8 mouse cellular contexts compared by ENCODE assay signal in the genomic region with DNA sequence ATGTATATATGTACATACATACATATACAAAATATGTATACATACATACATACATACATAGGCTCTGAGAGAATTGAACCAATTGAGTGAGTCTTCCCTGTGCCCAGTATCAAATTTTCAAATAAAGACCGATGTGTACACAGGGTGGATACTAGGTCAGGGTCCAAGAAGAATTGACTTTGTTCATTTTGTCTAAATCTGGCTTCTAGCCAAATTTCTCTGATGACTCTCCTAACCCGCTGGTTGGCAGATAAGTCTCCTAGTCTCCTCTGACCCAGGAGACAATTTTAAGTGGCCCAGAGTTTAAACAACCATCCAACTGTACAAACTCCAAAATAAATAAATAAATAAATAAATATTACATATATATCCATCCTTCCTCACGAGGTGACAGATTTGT. TPM values are rescaled to one million over a fixed set of nuclear protein-coding genes. Genes with fewer than 3 reads are reported as not detected.
A peak's percentile ranks its signal among the peaks of the same experiment; 100 is the strongest.
DNase-seq lines count a peak whose midpoint lies in the region; ATAC-seq and TF ChIP-seq lines count a peak whose summit lies in the region.

No protein-coding gene starts in this region.

- no peak for ATAC-seq in midbrain, embryonic 14.5 days (ENCODE audit: low FRiP score, low TSS enrichment)
- no peak for ATAC-seq in limb, embryonic 15.5 days (ENCODE audit: insufficient number of reproducible peaks, low FRiP score, low TSS enrichment, low read depth)
- no peak for ATAC-seq in stomach, postnatal 0 days (ENCODE audit: low FRiP score, low TSS enrichment)

- TF ChIP-seq EP300 in stomach, postnatal 0 days (optimal IDR thresholded peaks at IDR 0.05) = no peak

- DNase-seq in cerebellum, adult 9-10 months = peak; percentile 36
- DNase-seq in cerebellum, adult 11 months = no peak
- DNase-seq in midbrain, embryonic 10.5 days (ENCODE audit: low spot score) = no peak
- no peak for DNase-seq in midbrain, embryonic 14.5 days
- no peak for DNase-seq in stomach, postnatal 0 days (ENCODE audit: low spot score)
- DNase-seq in gastrocnemius, postnatal 25 days = no peak
- DNase-seq in gastrocnemius, postnatal 36 days = no peak

- no peak for TF ChIP-seq CTCF in stomach, postnatal 0 days (IDR thresholded peaks at IDR 0.05; ENCODE audit: low read depth)

- H3K4me2 ChIP-seq in midbrain, embryonic 14.5 days (ENCODE audit: low read length) = no peak overlapping the region; the same call in 1 of the 2 replicates
- peak overlapping the region; percentile 52; the same call in 1 of the 2 replicates for H3K4me2 ChIP-seq in limb, embryonic 15.5 days
- H3K4me2 ChIP-seq in stomach, postnatal 0 days (replicated peaks; ENCODE audit: low read depth) = peak overlapping the region; percentile 59

- peak overlapping the region; percentile 81 for H3K27ac ChIP-seq in midbrain, embryonic 10.5 days (replicated peaks)
- H3K27ac ChIP-seq in midbrain, embryonic 14.5 days (replicated peaks; ENCODE audit: low read depth, low read length) = no peak overlapping the region
- H3K27ac ChIP-seq in limb, embryonic 15.5 days = no peak overlapping the region
- no peak overlapping the region for H3K27ac ChIP-seq in stomach, postnatal 0 days (replicated peaks)

- intact Hi-C loops in gastrocnemius, postnatal 36 days (cut with DNase I) = no loop called here

- H3K27me3 ChIP-seq in midbrain, embryonic 10.5 days (ENCODE audit: low read depth, poor library complexity, severe bottlenecking) = peaks cover 91% of the 10 kb centered on the region
- H3K27me3 ChIP-seq in midbrain, embryonic 14.5 days (ENCODE audit: control insufficient read depth, insufficient read depth, low read length) = peaks cover 32% of the 10 kb centered on the region
- H3K27me3 ChIP-seq in limb, embryonic 15.5 days = peaks cover 29% of the 10 kb centered on the region
- H3K27me3 ChIP-seq in stomach, postnatal 0 days (ENCODE audit: control insufficient read depth, insufficient read depth, low read length) = no peaks in the 10 kb centered on the region

- WGBS in midbrain, embryonic 10.5 days = 64% methylated on average over 3 of the region's 3 CpGs
- WGBS in midbrain, embryonic 14.5 days = 41% methylated on average over 3 of the region's 3 CpGs
- WGBS in limb, embryonic 15.5 days = 68% methylated on average over 3 of the region's 3 CpGs
- WGBS in stomach, postnatal 0 days = 31% methylated on average over 3 of the region's 3 CpGs

- H3K9ac ChIP-seq in midbrain, embryonic 14.5 days (replicated peaks; ENCODE audit: low read length) = no peak overlapping the region
- H3K9ac ChIP-seq in limb, embryonic 15.5 days = no peak overlapping the region
- H3K9ac ChIP-seq in stomach, postnatal 0 days (ENCODE audit: low read length) = peak overlapping the region; percentile 43; the same call in 1 of the 2 replicates

- no peaks in the 10 kb centered on the region for H3K9me3 ChIP-seq in midbrain, embryonic 10.5 days (replicated peaks)
- H3K9me3 ChIP-seq in midbrain, embryonic 14.5 days (ENCODE audit: control insufficient read depth, low read length) = no peaks in the 10 kb centered on the region
- no peaks in the 10 kb centered on the region for H3K9me3 ChIP-seq in limb, embryonic 15.5 days
- H3K9me3 ChIP-seq in stomach, postnatal 0 days (ENCODE audit: control insufficient read depth, low read length) = no peaks in the 10 kb centered on the region

- peak overlapping the region; percentile 56 for H3K4me3 ChIP-seq in midbrain, embryonic 10.5 days
- H3K4me3 ChIP-seq in midbrain, embryonic 14.5 days (replicated peaks; ENCODE audit: low read depth, low read length) = no peak overlapping the region
- H3K4me3 ChIP-seq in limb, embryonic 15.5 days = peak overlapping the region; percentile 31; the same call in 1 of the 2 replicates
- H3K4me3 ChIP-seq in stomach, postnatal 0 days (ENCODE audit: low read depth, low read length) = peak overlapping the region; percentile 32; the same call in 1 of the 2 replicates

- H3K4me1 ChIP-seq in midbrain, embryonic 10.5 days = peaks cover 76% of the 10 kb centered on the region
- peaks cover 23% of the 10 kb centered on the region for H3K4me1 ChIP-seq in midbrain, embryonic 14.5 days (ENCODE audit: control insufficient read depth, insufficient read depth, low read length)
- peaks cover 54% of the 10 kb centered on the region for H3K4me1 ChIP-seq in limb, embryonic 15.5 days
- H3K4me1 ChIP-seq in stomach, postnatal 0 days (replicated peaks; ENCODE audit: control insufficient read depth, insufficient read depth) = peaks cover 13% of the 10 kb centered on the region

- H3K36me3 ChIP-seq in midbrain, embryonic 10.5 days = no peaks in the 10 kb centered on the region
- H3K36me3 ChIP-seq in midbrain, embryonic 14.5 days (ENCODE audit: control insufficient read depth, insufficient read depth, low read length) = no peaks in the 10 kb centered on the region
- H3K36me3 ChIP-seq in limb, embryonic 15.5 days = no peaks in the 10 kb centered on the region
- H3K36me3 ChIP-seq in stomach, postnatal 0 days (ENCODE audit: control insufficient read depth, insufficient read depth, low read length) = no peaks in the 10 kb centered on the region

RNA-seq across cellular contexts. Expression of a gene that starts 0.5 kb away (rescaled TPM):
- polyA plus RNA-seq in midbrain, embryonic 10.5 days (2016; fragmentation: Nextera tagmentation; extraction: Ambion mirVana) = 62.9 and 70.6 TPM in 2 replicates
- polyA plus RNA-seq in midbrain, embryonic 14.5 days (2014; fragmentation: Nextera tagmentation; extraction: Ambion mirVana) = 21.2 and 33.2 TPM in 2 replicates
- 120 and 140 TPM in 2 replicates for polyA plus RNA-seq in limb, embryonic 15.5 days (2015; fragmentation: Nextera tagmentation; extraction: Ambion mirVana)
- 49.4 and 55.3 TPM in 2 replicates for polyA plus RNA-seq in stomach, postnatal 0 days (2015; fragmentation: Nextera tagmentation; extraction: Ambion mirVana)
- total RNA-seq in gastrocnemius, postnatal 25 days (2021) = 10 to 100 TPM; 41.4 to 42.2 TPM
- 10 to 100 TPM; 30.3 to 35.8 TPM for total RNA-seq in gastrocnemius, postnatal 36 days (2021)

RNA-seq across cellular contexts. Expression of a gene that starts 3.0 kb away (rescaled TPM):
- 0.21 and 0.39 TPM in 2 replicates for polyA plus RNA-seq in midbrain, embryonic 10.5 days (2016; fragmentation: Nextera tagmentation; extraction: Ambion mirVana)
- polyA plus RNA-seq in midbrain, embryonic 14.5 days (2014; fragmentation: Nextera tagmentation; extraction: Ambion mirVana) = not detected in 2 replicates
- 22.9 and 39.7 TPM in 2 replicates for polyA plus RNA-seq in limb, embryonic 15.5 days (2015; fragmentation: Nextera tagmentation; extraction: Ambion mirVana)
- 1.2 and 1.5 TPM in 2 replicates for polyA plus RNA-seq in stomach, postnatal 0 days (2015; fragmentation: Nextera tagmentation; extraction: Ambion mirVana)
- total RNA-seq in gastrocnemius, postnatal 25 days (2021) = 1 to 10 TPM in 1 of 2 experiments, under 1 TPM in 1; 0.36 to 1.4 TPM
- 1 to 10 TPM in 1 of 2 experiments, under 1 TPM in 1; 0.33 to 1.2 TPM for total RNA-seq in gastrocnemius, postnatal 36 days (2021)

RNA-seq across cellular contexts. Expression of a gene that starts 25.8 kb away (rescaled TPM):
- 1,780 and 2,044 TPM in 2 replicates for polyA plus RNA-seq in midbrain, embryonic 10.5 days (2016; fragmentation: Nextera tagmentation; extraction: Ambion mirVana)
- 1,248 and 1,388 TPM in 2 replicates for polyA plus RNA-seq in midbrain, embryonic 14.5 days (2014; fragmentation: Nextera tagmentation; extraction: Ambion mirVana)
- 1,467 and 1,497 TPM in 2 replicates for polyA plus RNA-seq in limb, embryonic 15.5 days (2015; fragmentation: Nextera tagmentation; extraction: Ambion mirVana)
- 715 and 750 TPM in 2 replicates for polyA plus RNA-seq in stomach, postnatal 0 days (2015; fragmentation: Nextera tagmentation; extraction: Ambion mirVana)
- total RNA-seq in gastrocnemius, postnatal 25 days (2021) = 100 to 1,000 TPM; 839 to 859 TPM
- total RNA-seq in gastrocnemius, postnatal 36 days (2021) = 100 to 1,000 TPM; 866 to 924 TPM

RNA-seq across cellular contexts. Expression of a gene that starts 35.2 kb away (rescaled TPM):
- 122 and 124 TPM in 2 replicates for polyA plus RNA-seq in midbrain, embryonic 10.5 days (2016; fragmentation: Nextera tagmentation; extraction: Ambion mirVana)
- polyA plus RNA-seq in midbrain, embryonic 14.5 days (2014; fragmentation: Nextera tagmentation; extraction: Ambion mirVana) = 73.0 and 77.1 TPM in 2 replicates
- polyA plus RNA-seq in limb, embryonic 15.5 days (2015; fragmentation: Nextera tagmentation; extraction: Ambion mirVana) = 139 and 142 TPM in 2 replicates
- 72.7 and 76.8 TPM in 2 replicates for polyA plus RNA-seq in stomach, postnatal 0 days (2015; fragmentation: Nextera tagmentation; extraction: Ambion mirVana)
- total RNA-seq in gastrocnemius, postnatal 25 days (2021) = 10 to 100 TPM; 17.5 to 21.5 TPM
- 10 to 100 TPM; 17.3 to 21.4 TPM for total RNA-seq in gastrocnemius, postnatal 36 days (2021)

RNA-seq across cellular contexts. Expression of a gene that starts 43.4 kb away (rescaled TPM):
- polyA plus RNA-seq in midbrain, embryonic 10.5 days (2016; fragmentation: Nextera tagmentation; extraction: Ambion mirVana) = 8.6 and 9.2 TPM in 2 replicates
- polyA plus RNA-seq in midbrain, embryonic 14.5 days (2014; fragmentation: Nextera tagmentation; extraction: Ambion mirVana) = 4.2 and 4.9 TPM in 2 replicates
- polyA plus RNA-seq in limb, embryonic 15.5 days (2015; fragmentation: Nextera tagmentation; extraction: Ambion mirVana) = 5.9 and 6.1 TPM in 2 replicates
- polyA plus RNA-seq in stomach, postnatal 0 days (2015; fragmentation: Nextera tagmentation; extraction: Ambion mirVana) = 1.6 and 2.0 TPM in 2 replicates
- under 1 TPM; 0.48 to 0.69 TPM for total RNA-seq in gastrocnemius, postnatal 25 days (2021)
- under 1 TPM; 0.64 to 0.79 TPM for total RNA-seq in gastrocnemius, postnatal 36 days (2021)
